Mouse (Mus musculus) hindbrain, embryonic 16.5 days (tissue): ENCODE measurements around the gene Lta. TPM values are rescaled to one million over a fixed set of nuclear protein-coding genes. Genes with fewer than 3 reads are reported as not detected.

Experiments
- ATAC-seq: fragments of 200-750 bp; cut with Nextera tagmentation; 2 replicates; pipeline ENCODE4 v1.8.0; 2017; ENCODE audit warnings: moderate TSS enrichment, moderate library complexity
- H3K27ac ChIP-seq: fragments of 300-500 bp; sonication (generic); 2 replicates; pipeline ENCODE4 v1.5.1; 2014; ENCODE audit warnings: low read depth, mild to moderate bottlenecking, control low read depth, low read length, moderate library complexity
- H3K27me3 ChIP-seq: fragments of 300-500 bp; sonication (generic); replicated peaks from 2 replicates; pipeline ENCODE4 v1.6.1; 2014; ENCODE audit warnings: low read length; ENCODE audit not compliant: control insufficient read depth, insufficient read depth
- H3K36me3 ChIP-seq: fragments of 300-500 bp; sonication (generic); 2 replicates; pipeline ENCODE4 v1.6.1; 2014; ENCODE audit warnings: mild to moderate bottlenecking, low read length, moderate library complexity, mixed read lengths; ENCODE audit not compliant: control insufficient read depth, insufficient read depth
- H3K4me1 ChIP-seq: fragments of 300-500 bp; sonication (generic); 2 replicates; pipeline ENCODE4 v1.6.1; 2014; ENCODE audit warnings: low read depth, low read length; ENCODE audit not compliant: control insufficient read depth, insufficient read depth
- H3K4me2 ChIP-seq: fragments of 300-500 bp; sonication (generic); 2 replicates; pipeline ENCODE4 v1.6.1; 2014; ENCODE audit warnings: mild to moderate bottlenecking, low read length, control low read depth, moderate library complexity
- H3K4me3 ChIP-seq: fragments of 300-500 bp; sonication (generic); 2 replicates; pipeline ENCODE4 v1.5.1; 2014; ENCODE audit warnings: mild to moderate bottlenecking, low read length, control low read depth, moderate library complexity
- H3K9ac ChIP-seq: fragments of 300-500 bp; sonication (generic); 2 replicates; pipeline ENCODE4 v1.6.1; 2014; ENCODE audit warnings: low read depth, mild to moderate bottlenecking, control low read depth, low read length, moderate library complexity
- H3K9me3 ChIP-seq: fragments of 300-500 bp; sonication (generic); 2 replicates; pipeline ENCODE4 v1.6.1; 2014; ENCODE audit warnings: mild to moderate bottlenecking, low read length, moderate library complexity; ENCODE audit not compliant: control insufficient read depth
- WGBS: fragments of 180-500 bp; shearing (Covaris S2); extraction: QIAGEN DNeasy Blood & Tissue Kit; methylation state at CpG from one replicate; pipeline ENCODE4 v1.1.7; 2014; 5-methylcytosine and 5-hydroxymethylcytosine counted together
- polyA plus RNA-seq: library from polyadenylated mRNA; unstranded; fragments of >200 nt; fragmentation: Nextera tagmentation; extraction: Ambion mirVana; gene quantifications from 2 replicates; pipeline ENCODE4 v1.2.1, GENCODE M21; 2015

Gene Lta
- polyA plus RNA-seq, 1 experiment from 2014 or later, result 0.80 TPM

DNA sequence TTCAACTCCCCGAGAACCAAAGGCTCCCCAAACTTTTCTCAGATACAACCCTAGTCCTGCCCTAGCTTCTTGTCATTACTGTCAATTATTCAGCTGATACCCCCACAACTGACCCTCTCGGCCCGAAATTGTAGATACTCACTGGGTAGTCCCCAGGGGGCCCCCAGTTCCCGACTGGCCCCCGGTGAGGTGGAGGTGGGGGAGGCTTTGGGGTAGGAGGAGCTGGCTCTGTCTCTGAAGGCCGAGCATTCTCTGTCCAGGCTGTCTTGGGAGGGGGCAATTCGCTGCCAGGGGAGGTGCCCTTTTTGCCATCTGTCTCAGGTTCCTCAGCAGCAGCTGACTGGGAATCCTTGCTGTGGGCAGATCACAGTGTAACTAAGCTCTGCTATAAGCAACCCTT lies 45.5 kb downstream of the Lta start:
- WGBS, result 84% methylated on average over 7 of the region's 7 CpGs
- Histone ChIP-seq H3K36me3 (peaks cover 72% of the 10 kb centered on the region), H3K4me1 (peaks cover 18% of the 10 kb centered on the region), H3K4me3 (no peak overlapping the region), H3K4me2 (no peak overlapping the region), H3K9me3 (no peaks in the 10 kb centered on the region), H3K9ac (no peak overlapping the region), H3K27me3 (no peaks in the 10 kb centered on the region), H3K27ac (no peak overlapping the region)
- no peak for ATAC-seq

DNA sequence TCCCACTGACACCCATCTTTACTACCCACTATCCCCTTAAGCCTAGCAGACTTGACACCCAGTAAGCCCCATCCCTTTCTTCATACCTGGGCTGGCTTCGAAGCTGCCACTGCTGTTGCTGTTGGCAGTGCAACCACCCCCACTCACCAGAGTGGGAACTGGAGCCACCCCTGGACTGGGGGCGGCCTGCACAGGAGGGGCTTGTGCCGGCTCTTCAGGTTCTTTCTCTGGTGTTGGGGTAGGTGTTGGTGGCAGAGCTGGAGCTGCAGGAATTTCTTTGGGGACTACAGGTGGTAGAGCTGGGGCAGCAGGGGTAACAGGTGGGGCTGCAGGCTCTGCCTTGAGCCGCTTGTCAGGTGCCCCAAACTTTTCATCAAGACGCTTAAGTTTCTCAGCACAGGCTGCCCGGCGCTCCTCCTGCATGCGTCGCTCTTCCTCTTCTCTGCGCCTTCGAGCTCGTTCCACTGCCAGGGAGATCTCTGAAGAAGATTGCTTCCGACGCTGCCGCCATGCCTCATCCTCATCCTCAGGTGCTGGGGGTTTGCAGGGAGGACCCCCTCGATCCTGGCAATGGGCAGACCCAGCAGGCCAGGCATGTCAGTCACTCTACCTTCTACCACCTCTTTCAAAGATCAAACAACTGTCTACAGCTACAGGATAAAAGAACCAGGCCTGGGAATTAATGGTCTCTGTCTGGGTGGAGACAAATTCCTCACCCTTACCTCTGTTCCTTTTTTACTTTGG lies 46.1 kb downstream of the Lta start:
- ATAC-seq, result no peak
- no peak overlapping the region for H3K9ac ChIP-seq
- no peak overlapping the region for H3K27ac ChIP-seq
- H3K27me3 ChIP-seq, result no peaks in the 10 kb centered on the region
- H3K4me3 ChIP-seq, result no peak overlapping the region
- H3K36me3 ChIP-seq, result peaks cover 78% of the 10 kb centered on the region
- peaks cover 18% of the 10 kb centered on the region for H3K4me1 ChIP-seq
- no peaks in the 10 kb centered on the region for H3K9me3 ChIP-seq
- 96% methylated on average over 16 of the region's 16 CpGs for WGBS
- no peak overlapping the region for H3K4me2 ChIP-seq

DNA sequence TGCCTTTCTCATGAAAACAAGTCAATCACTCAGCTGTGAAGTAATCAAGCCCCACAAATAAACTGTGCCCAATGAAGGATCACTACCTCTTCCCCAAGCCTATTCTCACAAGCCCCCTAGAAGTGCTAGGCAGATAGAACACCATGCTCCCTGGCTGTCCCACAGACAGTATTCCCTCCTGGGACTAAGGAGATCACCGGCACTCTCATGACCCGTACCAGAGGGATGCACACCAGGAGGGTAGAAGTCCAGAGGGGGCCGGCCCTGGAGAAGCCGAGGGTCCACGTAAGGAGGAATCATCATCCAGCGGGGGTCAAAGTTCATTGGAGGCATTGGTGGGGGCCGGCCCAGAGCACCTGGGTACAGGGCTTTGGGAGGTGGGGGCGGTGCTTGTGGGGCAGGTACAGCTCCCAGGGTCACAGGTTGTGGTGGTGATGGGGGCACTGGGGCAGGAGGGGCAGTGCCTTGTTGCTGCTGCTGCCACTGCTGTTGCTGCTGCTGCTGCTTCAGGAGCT lies 47.4 kb downstream of the Lta start:
- Histone ChIP-seq H3K27me3 (no peaks in the 10 kb centered on the region), H3K9ac (no peak overlapping the region), H3K36me3 (peaks cover 90% of the 10 kb centered on the region), H3K4me1 (peaks cover 12% of the 10 kb centered on the region), H3K4me3 (no peak overlapping the region), H3K9me3 (no peaks in the 10 kb centered on the region), H3K27ac (no peak overlapping the region), H3K4me2 (no peak overlapping the region)
- no peak for ATAC-seq
- 95% methylated on average over 8 of the region's 8 CpGs for WGBS

DNA sequence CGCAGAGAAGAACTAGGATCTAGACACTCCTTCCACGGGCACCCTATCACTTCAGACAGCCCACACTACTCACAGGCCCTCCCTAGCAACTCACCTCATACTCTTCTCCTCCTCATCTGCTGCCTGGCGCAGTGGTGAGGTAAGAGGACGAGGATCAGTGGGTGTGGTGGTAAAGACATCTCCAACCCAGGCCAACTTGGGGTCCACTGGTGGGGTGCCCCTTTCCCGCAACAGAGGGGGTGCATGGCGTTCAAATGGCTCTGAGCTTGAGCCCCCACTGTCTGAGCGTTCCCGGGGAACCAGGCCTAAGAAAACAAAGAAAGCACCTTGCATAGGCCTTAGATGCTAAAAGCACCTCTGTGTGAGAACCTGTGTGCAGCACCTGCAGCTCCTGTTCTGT lies 47.9 kb downstream of the Lta start:
- Histone ChIP-seq H3K36me3 (peaks cover 95% of the 10 kb centered on the region), H3K4me2 (no peak overlapping the region), H3K4me3 (no peak overlapping the region), H3K4me1 (peaks cover 7% of the 10 kb centered on the region), H3K9ac (no peak overlapping the region), H3K27ac (no peak overlapping the region), H3K9me3 (no peaks in the 10 kb centered on the region), H3K27me3 (no peaks in the 10 kb centered on the region)
- 91% methylated on average over 8 of the region's 8 CpGs for WGBS
- ATAC-seq, result no peak

DNA sequence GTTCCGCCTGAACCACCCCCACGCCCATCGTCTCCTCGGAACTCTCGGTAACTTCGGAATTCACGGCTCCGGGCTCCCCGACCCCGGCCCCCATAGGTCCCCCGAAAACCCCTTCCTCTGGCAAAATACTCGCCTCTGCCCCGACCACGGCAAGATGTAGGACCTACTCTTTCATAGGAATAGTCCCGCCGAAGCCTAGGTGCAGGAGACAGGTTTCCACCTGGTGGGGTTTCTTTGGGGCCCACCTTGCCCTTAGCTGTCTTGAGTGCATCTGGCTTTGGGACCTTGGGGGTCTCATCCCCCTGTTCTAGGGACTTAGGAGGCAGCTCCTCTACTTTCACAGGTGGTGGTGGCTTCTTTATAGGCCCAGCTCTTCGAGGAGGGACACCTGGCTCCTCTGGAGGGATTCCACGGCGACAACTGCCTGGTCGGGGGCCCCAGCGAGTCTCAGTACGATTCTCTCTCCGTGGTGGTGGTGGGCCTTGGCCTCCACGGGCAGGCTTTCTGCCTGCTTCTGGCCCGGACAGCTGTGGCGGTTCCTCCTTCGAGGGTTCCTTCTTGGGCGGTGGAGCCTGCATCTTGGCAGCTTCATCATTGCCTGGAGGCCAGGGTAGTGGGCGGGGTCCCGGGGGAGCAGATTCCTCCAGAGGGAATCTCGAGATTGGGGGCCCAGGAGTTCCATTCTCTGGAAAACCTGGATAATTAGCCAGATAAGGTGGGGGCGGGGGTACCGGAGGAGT lies 48.5 kb downstream of the Lta start:
- peaks cover under 1% of the 10 kb centered on the region; the same call in 1 of the 2 replicates for H3K4me1 ChIP-seq
- WGBS, result 93% methylated on average over 33 of the region's 33 CpGs
- no peak overlapping the region for H3K9ac ChIP-seq
- no peaks in the 10 kb centered on the region for H3K9me3 ChIP-seq
- H3K27ac ChIP-seq, result no peak overlapping the region
- H3K4me3 ChIP-seq, result no peak overlapping the region
- no peak for ATAC-seq
- H3K36me3 ChIP-seq, result peaks cover 97% of the 10 kb centered on the region
- H3K4me2 ChIP-seq, result no peak overlapping the region
- H3K27me3 ChIP-seq, result no peaks in the 10 kb centered on the region

DNA sequence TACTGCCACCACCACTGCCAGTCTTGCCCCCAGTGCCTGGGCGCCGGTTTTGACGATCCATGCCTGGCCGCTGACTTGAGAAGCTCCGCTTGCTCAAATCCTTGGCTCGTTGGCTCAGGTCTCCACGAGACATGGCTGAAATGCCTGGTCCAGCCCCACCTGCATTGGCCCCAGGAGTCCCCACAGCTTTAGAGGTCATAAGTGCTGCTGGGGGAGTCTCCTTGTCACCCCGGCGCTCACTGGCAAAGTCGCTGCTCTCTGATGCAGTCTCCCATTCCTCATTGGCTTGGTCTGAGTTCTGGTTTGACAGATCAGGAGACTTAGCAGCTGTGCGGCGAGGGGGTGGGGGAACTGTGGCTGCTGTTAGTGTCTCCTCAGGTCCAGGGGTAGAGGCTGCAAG lies 49.7 kb downstream of the Lta start:
- WGBS, result 89% methylated on average over 12 of the region's 12 CpGs
- H3K9me3 ChIP-seq, result no peaks in the 10 kb centered on the region
- no peaks in the 10 kb centered on the region for H3K27me3 ChIP-seq
- H3K27ac ChIP-seq, result no peak overlapping the region
- no peak overlapping the region for H3K4me2 ChIP-seq
- no peak overlapping the region for H3K9ac ChIP-seq
- ATAC-seq, result no peak
- peaks cover 94% of the 10 kb centered on the region for H3K36me3 ChIP-seq
- H3K4me3 ChIP-seq, result no peak overlapping the region
- H3K4me1 ChIP-seq, result no peaks in the 10 kb centered on the region

DNA sequence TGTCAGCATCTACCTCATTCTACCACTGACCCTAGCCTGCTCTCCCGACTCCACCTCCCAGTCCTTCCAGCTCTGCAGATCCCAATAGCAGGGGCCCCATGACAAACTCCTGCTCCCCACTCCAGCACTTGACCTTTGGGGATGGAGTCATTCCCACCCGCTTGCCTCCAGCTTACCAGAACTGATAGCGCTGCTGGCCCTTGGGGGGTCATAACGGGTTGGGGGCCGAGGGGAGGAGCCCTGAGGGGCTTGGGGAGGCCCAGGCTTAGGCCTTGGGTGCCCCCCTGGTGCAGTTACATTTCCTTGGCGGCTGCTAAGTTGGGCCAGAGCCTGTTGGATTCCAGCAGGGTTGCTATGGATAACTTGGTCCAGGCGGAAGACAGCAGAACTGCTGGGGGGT lies 50.5 kb downstream of the Lta start:
- no peak for ATAC-seq
- no peak overlapping the region for H3K4me2 ChIP-seq
- peaks cover 94% of the 10 kb centered on the region for H3K36me3 ChIP-seq
- no peaks in the 10 kb centered on the region for H3K4me1 ChIP-seq
- 65% methylated on average over 7 of the region's 7 CpGs for WGBS
- no peak overlapping the region for H3K9ac ChIP-seq
- H3K4me3 ChIP-seq, result no peak overlapping the region
- no peak overlapping the region for H3K27ac ChIP-seq
- no peaks in the 10 kb centered on the region for H3K9me3 ChIP-seq
- no peaks in the 10 kb centered on the region for H3K27me3 ChIP-seq

DNA sequence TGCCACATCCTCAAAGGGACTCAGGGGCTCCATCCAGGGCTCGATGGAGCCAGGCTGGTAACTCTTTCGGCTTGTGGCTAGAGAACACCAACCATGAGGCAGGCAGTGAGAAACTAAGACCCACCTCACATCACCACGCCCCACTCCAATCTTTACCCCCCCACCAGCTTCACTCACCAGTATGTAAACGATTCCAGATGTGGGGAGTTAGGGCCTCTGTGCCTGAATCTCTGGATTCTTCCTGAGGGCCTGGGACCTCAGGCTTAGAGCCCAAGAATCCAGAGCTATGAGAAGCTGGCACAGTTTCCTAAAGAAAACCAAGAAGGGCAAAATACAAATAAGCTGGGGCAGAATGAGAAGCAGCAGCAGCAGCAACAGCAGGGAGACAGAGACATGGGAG lies 51.2 kb downstream of the Lta start:
- WGBS, result 88% methylated on average over 4 of the region's 4 CpGs
- H3K9me3 ChIP-seq, result no peaks in the 10 kb centered on the region
- H3K4me2 ChIP-seq, result no peak overlapping the region
- H3K4me1 ChIP-seq, result no peaks in the 10 kb centered on the region
- H3K27ac ChIP-seq, result no peak overlapping the region
- ATAC-seq, result no peak
- no peak overlapping the region for H3K9ac ChIP-seq
- no peaks in the 10 kb centered on the region for H3K27me3 ChIP-seq
- H3K4me3 ChIP-seq, result no peak overlapping the region
- H3K36me3 ChIP-seq, result peaks cover 94% of the 10 kb centered on the region
